8 mouse cellular contexts compared by ENCODE assay signal in genomic region chr5:142400181-142400883, GRCm38 (mm10). TPM values are rescaled to one million over a fixed set of nuclear protein-coding genes. Genes with fewer than 3 reads are reported as not detected.
A peak's percentile ranks its signal among the peaks of the same experiment; 100 is the strongest.
DNase-seq lines count a peak whose midpoint lies in the region; ATAC-seq and TF ChIP-seq lines count a peak whose summit lies in the region.

No protein-coding gene starts in this region.

- TF ChIP-seq POLR2A in testis, adult 2 months (IDR thresholded peaks at IDR 0.05; ENCODE audit: control insufficient read depth, low read depth, low read length), result no peak
- TF ChIP-seq POLR2A in embryonic fibroblast, embryonic 13.5 days (IDR thresholded peaks at IDR 0.05; ENCODE audit: low read depth, low read length), result 0 out of 2 replicates have a peak, but pooled peaks have one; percentile 14

- DNase-seq in testis, postnatal 10 days (ENCODE audit: low spot score), result no peak
- peak; percentile 45 for DNase-seq in hindbrain, postnatal 0 days (ENCODE audit: low spot score)
- DNase-seq in liver, postnatal 0 days, result peak; percentile 35
- no peak for DNase-seq in stomach, postnatal 0 days (ENCODE audit: low spot score)
- DNase-seq in gastrocnemius, postnatal 14 days, result no peak
- DNase-seq in frontal cortex, postnatal 10 days (ENCODE audit: low spot score in 2 of 2), result no peak

- no peaks in the 10 kb centered on the region for H3K9me3 ChIP-seq in hindbrain, postnatal 0 days (ENCODE audit: low read length)
- H3K9me3 ChIP-seq in liver, postnatal 0 days (ENCODE audit: low read length), result no peaks in the 10 kb centered on the region
- H3K9me3 ChIP-seq in stomach, postnatal 0 days (ENCODE audit: control insufficient read depth, low read length), result no peaks in the 10 kb centered on the region

- H3K27ac ChIP-seq in testis, adult 2 months (ENCODE audit: control insufficient read depth, insufficient read depth, low read depth, low read length), result no peak overlapping the region
- H3K27ac ChIP-seq in embryonic fibroblast, embryonic 13.5 days (ENCODE audit: insufficient read depth, low read length), result 0 out of 2 replicates have a peak overlapping the region, but pooled peaks have one; percentile 30
- H3K27ac ChIP-seq in hindbrain, postnatal 0 days, result peak overlapping the region; percentile 34; the same call in 1 of the 2 replicates
- no peak overlapping the region for H3K27ac ChIP-seq in liver, postnatal 0 days (ENCODE audit: low read depth)
- no peak overlapping the region for H3K27ac ChIP-seq in stomach, postnatal 0 days (replicated peaks)

- no peak for ATAC-seq in hindbrain, postnatal 0 days
- ATAC-seq in liver, postnatal 0 days, result no peak
- no peak for ATAC-seq in stomach, postnatal 0 days (ENCODE audit: low FRiP score, low TSS enrichment)

- H3K4me3 ChIP-seq in testis, adult 2 months (ENCODE audit: control insufficient read depth, low read depth, low read length), result peak overlapping the region; percentile 35; the same call in 1 of the 2 replicates
- H3K4me3 ChIP-seq in embryonic fibroblast, embryonic 13.5 days (ENCODE audit: insufficient read depth, low read length), result no peak overlapping the region
- peak overlapping the region; percentile 80 for H3K4me3 ChIP-seq in hindbrain, postnatal 0 days (ENCODE audit: low read length)
- H3K4me3 ChIP-seq in liver, postnatal 0 days (ENCODE audit: low read depth, low read length), result peak overlapping the region; percentile 87
- H3K4me3 ChIP-seq in stomach, postnatal 0 days (ENCODE audit: low read depth, low read length), result peak overlapping the region; percentile 91; the same call in 1 of the 2 replicates

- H3K4me2 ChIP-seq in hindbrain, postnatal 0 days (ENCODE audit: low read depth, low read length), result peak overlapping the region; percentile 93
- H3K4me2 ChIP-seq in liver, postnatal 0 days (ENCODE audit: low read depth, low read length), result peak overlapping the region; percentile 94
- H3K4me2 ChIP-seq in stomach, postnatal 0 days (replicated peaks; ENCODE audit: low read depth), result peak overlapping the region; percentile 76

- TF ChIP-seq CTCF in testis, adult 2 months (IDR thresholded peaks at IDR 0.05; ENCODE audit: control insufficient read depth, insufficient read depth, insufficient replicate concordance, low read depth, low read length), result no peak
- no peak for TF ChIP-seq CTCF in embryonic fibroblast, embryonic 13.5 days (IDR thresholded peaks at IDR 0.05; ENCODE audit: borderline replicate concordance, insufficient read depth, low read length)
- no peak for TF ChIP-seq CTCF in hindbrain, postnatal 0 days (IDR thresholded peaks at IDR 0.05; ENCODE audit: low read depth)
- no peak for TF ChIP-seq CTCF in liver, postnatal 0 days (IDR thresholded peaks at IDR 0.05; ENCODE audit: low read depth)
- TF ChIP-seq CTCF in stomach, postnatal 0 days (IDR thresholded peaks at IDR 0.05; ENCODE audit: low read depth), result no peak

- 20% methylated on average over 17 of the region's 17 CpGs for WGBS in hindbrain, postnatal 0 days
- 23% methylated on average over 17 of the region's 17 CpGs for WGBS in liver, postnatal 0 days (ENCODE audit: insufficient replicate concordance)
- 20% methylated on average over 17 of the region's 17 CpGs for WGBS in stomach, postnatal 0 days

- TF ChIP-seq EP300 in liver, postnatal 0 days (IDR thresholded peaks at IDR 0.05; ENCODE audit: low read depth), result no peak
- TF ChIP-seq EP300 in stomach, postnatal 0 days (optimal IDR thresholded peaks at IDR 0.05), result no peak

- H3K36me3 ChIP-seq in testis, adult 2 months (ENCODE audit: control insufficient read depth, insufficient read depth, low read length), result no peaks in the 10 kb centered on the region
- no peaks in the 10 kb centered on the region for H3K36me3 ChIP-seq in hindbrain, postnatal 0 days (ENCODE audit: insufficient read depth, low read length)
- no peaks in the 10 kb centered on the region for H3K36me3 ChIP-seq in liver, postnatal 0 days (replicated peaks; ENCODE audit: insufficient read depth, low read length)
- no peaks in the 10 kb centered on the region for H3K36me3 ChIP-seq in stomach, postnatal 0 days (ENCODE audit: control insufficient read depth, insufficient read depth, low read length)

- H3K9ac ChIP-seq in hindbrain, postnatal 0 days (replicated peaks; ENCODE audit: low read length), result peak overlapping the region; percentile 88; the same call in 1 of the 2 replicates
- peak overlapping the region; percentile 97 for H3K9ac ChIP-seq in liver, postnatal 0 days (replicated peaks)
- H3K9ac ChIP-seq in stomach, postnatal 0 days (ENCODE audit: low read length), result no peak overlapping the region

- no peaks in the 10 kb centered on the region for H3K27me3 ChIP-seq in testis, adult 2 months (ENCODE audit: control insufficient read depth, insufficient read depth, low read length)
- H3K27me3 ChIP-seq in hindbrain, postnatal 0 days (ENCODE audit: insufficient read depth, low read length), result no peaks in the 10 kb centered on the region
- no peaks in the 10 kb centered on the region for H3K27me3 ChIP-seq in liver, postnatal 0 days (ENCODE audit: insufficient read depth, low read length)
- no peaks in the 10 kb centered on the region for H3K27me3 ChIP-seq in stomach, postnatal 0 days (ENCODE audit: control insufficient read depth, insufficient read depth, low read length)

- peaks cover 18% of the 10 kb centered on the region for H3K4me1 ChIP-seq in testis, adult 2 months (ENCODE audit: control insufficient read depth, insufficient read depth, low read length)
- peaks cover 6% of the 10 kb centered on the region for H3K4me1 ChIP-seq in embryonic fibroblast, embryonic 13.5 days (ENCODE audit: control insufficient read depth, insufficient read depth, low read length)
- H3K4me1 ChIP-seq in hindbrain, postnatal 0 days (ENCODE audit: insufficient read depth, low read length), result peaks cover 25% of the 10 kb centered on the region
- peaks cover 43% of the 10 kb centered on the region for H3K4me1 ChIP-seq in liver, postnatal 0 days (ENCODE audit: insufficient read depth)
- H3K4me1 ChIP-seq in stomach, postnatal 0 days (replicated peaks; ENCODE audit: control insufficient read depth, insufficient read depth), result peaks cover 11% of the 10 kb centered on the region

- intact Hi-C loops in gastrocnemius, postnatal 14 days (cut with DNase I; ENCODE audit: low total_unique reads), result loop anchor here (2.0 to 5.0 kb wide), 2 partner anchors 32 to 47 kb away; no protein-coding TSS in a partner anchor

RNA-seq across cellular contexts. Expression of gene Foxk1, which starts 1.0 kb away (rescaled TPM):
- 16.8 and 17.0 TPM in 2 replicates for polyA plus RNA-seq in testis, adult 2 months (2012; rRNA removed)
- polyA plus RNA-seq in embryonic fibroblast, embryonic 13.5 days (2011; ENCODE audit: insufficient read length, low read depth, missing spikeins), result 34.1 and 38.3 TPM in 2 replicates
- total RNA-seq in hindbrain, postnatal 0 days (2014; rRNA removed), result 23.3 and 24.0 TPM in 2 replicates
- polyA plus RNA-seq in hindbrain, postnatal 0 days (2015; fragmentation: Nextera tagmentation; extraction: Ambion mirVana), result 4.6 and 6.0 TPM in 2 replicates
- polyA plus RNA-seq in liver, postnatal 0 days (2015; fragmentation: Nextera tagmentation; extraction: Ambion mirVana), result 1.7 TPM in 2 replicates
- 3.5 and 3.8 TPM in 2 replicates for polyA plus RNA-seq in stomach, postnatal 0 days (2015; fragmentation: Nextera tagmentation; extraction: Ambion mirVana)
- 10 to 100 TPM; 12.2 to 14.7 TPM for total RNA-seq in gastrocnemius, postnatal 14 days (2021)

Comparison
In these comparisons a context has a peak if more than half of its experiments do, and no peak if none do; other contexts are left out.
1. H3K27ac ChIP-seq: peak in embryonic fibroblast, embryonic 13.5 days (single experiment) and hindbrain, postnatal 0 days (single experiment); none in testis, adult 2 months (single experiment), liver, postnatal 0 days (single experiment) and stomach, postnatal 0 days (single experiment).
2. DNase-seq: peak in hindbrain, postnatal 0 days (single experiment) and liver, postnatal 0 days (single experiment); none in testis, postnatal 10 days (single experiment), stomach, postnatal 0 days (single experiment), gastrocnemius, postnatal 14 days (single experiment) and frontal cortex, postnatal 10 days (0 of 2).
3. Peak in every context shown above with its lines, with median percentiles within 50 percentile points of each other: H3K4me2 ChIP-seq.